Mouse (Mus musculus) megakaryocyte-erythroid progenitor cell, adult 5 weeks (primary cell): ENCODE results near the gene Zfp973. TPM values are rescaled to one million over a fixed set of nuclear protein-coding genes. Genes with fewer than 3 reads are reported as not detected.

Experiments
- polyA plus RNA-seq: library from polyadenylated mRNA; stranded (reverse); fragments of >175 nt; gene quantifications from 2 replicates; pipeline ENCODE4 v1.2.3, GENCODE M21; 2012

The Zfp973 gene
- 0.51 and 0.89 TPM in 2 replicates for polyA plus RNA-seq

GRCm38 (mm10) chr2:176670222-176670621 is at the start of gene Zfp973:
Gene Zfp973, plus strand, starts transcription at chr2:176670522.

GRCm38 (mm10) chr2:176636244-176636643 is 34.1 kb upstream of the Zfp973 start, which contains the start of gene Gm14308:
Gene Gm14308, minus strand, starts transcription at chr2:176636344.

GRCm38 (mm10) chr2:176708051-176708450 is 37.7 kb downstream of the Zfp973 start, which contains the start of gene Gm14305:
Gene Gm14305, plus strand, starts transcription at chr2:176708328.

Other genes with a start within 250 kb of the Zfp973 start
- gene Gm14435, start 246.9 kb upstream of the Zfp973 start, polyA plus RNA-seq = not detected in 2 replicates
- gene Gm14434, start 183.7 kb upstream of the Zfp973 start, polyA plus RNA-seq = not detected in 2 replicates
- 0.07 TPM in 1 of 2 replicates, not detected in the other for gene Zfp967, start 149.5 kb upstream of the Zfp973 start, polyA plus RNA-seq
- 0.68 and 1.0 TPM in 2 replicates for gene Gm14308, start 34.2 kb upstream of the Zfp973 start, polyA plus RNA-seq
- 0.78 and 1.0 TPM in 2 replicates for gene Gm14305, start 37.8 kb downstream of the Zfp973 start, polyA plus RNA-seq
- 0.03 and 0.05 TPM in 2 replicates for gene Gm14295, start 128.1 kb downstream of the Zfp973 start, polyA plus RNA-seq
- not detected in 2 replicates for gene Gm14408, start 160.6 kb downstream of the Zfp973 start, polyA plus RNA-seq